Mouse (Mus musculus) CH12.LX (cell line): Measurements from ENCODE around the gene Rsu1. TPM values are rescaled to one million over a fixed set of nuclear protein-coding genes. Genes with fewer than 3 reads are reported as not detected.

ENCODE experiments used
- DNase-seq: peaks from one replicate; pipeline ENCODE4 v3.0.0-alpha.2; 2013; ENCODE audit errors: extremely low read depth
- H3K27ac ChIP-seq: 2 replicates; pipeline ENCODE4 v1.5.1; 2012; ENCODE audit warnings: low read depth, mild to moderate bottlenecking, control low read depth, moderate library complexity; ENCODE audit not compliant: insufficient read depth
- H3K27me3 ChIP-seq: replicated peaks from 2 replicates; pipeline ENCODE3; 2012; ENCODE audit warnings: inconsistent platforms
- H3K36me3 ChIP-seq, 2 experiments: replicated peaks in 1 of 2; 2 replicates each; pipeline versions ENCODE3 to v1.6.1; 2012; ENCODE audit warnings: inconsistent platforms in 1 of 2, low read length in 1 of 2, mild to moderate bottlenecking in 1 of 2, mixed read lengths in 1 of 2, moderate library complexity in 1 of 2; ENCODE audit not compliant: control insufficient read depth in 1 of 2, insufficient read depth in 1 of 2
- H3K4me1 ChIP-seq, 2 experiments: 2 replicates each; pipeline ENCODE4 v1.6.1; 2012; ENCODE audit warnings: inconsistent platforms in 1 of 2, moderate library complexity in 1 of 2; ENCODE audit not compliant: insufficient read depth in 2 of 2, control insufficient read depth in 1 of 2
- H3K4me2 ChIP-seq: 2 replicates; pipeline ENCODE4 v1.6.1; 2012; ENCODE audit warnings: low read depth, mild to moderate bottlenecking, control low read depth; ENCODE audit not compliant: poor library complexity, insufficient read depth, severe bottlenecking
- H3K4me3 ChIP-seq, 3 experiments: fragments of 150-350 bp in 1 of 3; sonication (generic) in 1 of 3; replicated peaks in 1 of 3; 2 replicates each; pipeline versions ENCODE3 to v1.5.1; 2011 to 2012; ENCODE audit warnings: low read depth in 2 of 3, low read length in 2 of 3, mild to moderate bottlenecking in 2 of 3, moderate library complexity in 2 of 3, control low read depth in 1 of 3, improper control_type of control experiment in 1 of 3, inconsistent platforms in 1 of 3, mixed read lengths in 1 of 3; ENCODE audit not compliant: poor library complexity in 1 of 3
- H3K79me2 ChIP-seq: replicated peaks from 2 replicates; pipeline ENCODE4 v1.6.1; 2012; ENCODE audit warnings: mild to moderate bottlenecking, moderate library complexity; ENCODE audit not compliant: control insufficient read depth, poor library complexity, insufficient read depth, severe bottlenecking; ENCODE audit errors: extremely low read depth
- H3K9ac ChIP-seq: 2 replicates; pipeline ENCODE4 v1.6.1; 2012; ENCODE audit warnings: low read depth, mild to moderate bottlenecking, control low read depth, moderate library complexity; ENCODE audit not compliant: insufficient read depth
- H3K9me3 ChIP-seq: replicated peaks from 2 replicates; pipeline ENCODE3; 2012; ENCODE audit warnings: low read length, inconsistent platforms, mixed read lengths
- BHLHE40 ChIP-seq: IDR thresholded peaks from 2 replicates; pipeline ENCODE4 v1.6.1; 2011; ENCODE audit warnings: mild to moderate bottlenecking, low read depth, low read length, improper control_type of control experiment
- CTCF ChIP-seq, 2 experiments: IDR thresholded peaks in 1 of 2; conservative IDR thresholded peaks in 1 of 2; 2 replicates each; pipeline ENCODE4 v1.5.1; 2011 to 2012; ENCODE audit warnings: low read depth in 2 of 2, low read length in 2 of 2, improper control_type of control experiment in 1 of 2, inconsistent platforms in 1 of 2, mild to moderate bottlenecking in 1 of 2, moderate library complexity in 1 of 2
- E2F4 ChIP-seq: IDR thresholded peaks from 2 replicates; pipeline ENCODE4 v1.6.1; 2011; ENCODE audit warnings: low read depth, low read length, improper control_type of control experiment; ENCODE audit not compliant: insufficient replicate concordance
- ELF1 ChIP-seq: IDR thresholded peaks from 2 replicates; pipeline ENCODE4 v1.6.1; 2014; ENCODE audit warnings: low read depth, mild to moderate bottlenecking, inconsistent platforms, low read length, improper control_type of control experiment
- ETS1 ChIP-seq: conservative IDR thresholded peaks from 2 replicates; pipeline ENCODE4 v1.6.1; 2012; ENCODE audit warnings: low read depth, mild to moderate bottlenecking, inconsistent platforms, low read length, improper control_type of control experiment, moderate library complexity
- GABPA ChIP-seq: IDR thresholded peaks from 2 replicates; pipeline ENCODE4 v1.6.1; 2012; ENCODE audit warnings: low read depth, low read length, improper control_type of control experiment, inconsistent platforms; ENCODE audit not compliant: insufficient replicate concordance
- HCFC1 ChIP-seq: IDR thresholded peaks from 2 replicates; pipeline ENCODE4 v1.6.1; 2012; ENCODE audit warnings: low read depth, mild to moderate bottlenecking, inconsistent platforms, low read length, improper control_type of control experiment
- IRF4 ChIP-seq: IDR thresholded peaks from 2 replicates; pipeline ENCODE4 v1.6.1; 2014; ENCODE audit warnings: low read depth, mild to moderate bottlenecking, inconsistent platforms, low read length, improper control_type of control experiment
- JUN ChIP-seq: IDR thresholded peaks from 2 replicates; pipeline ENCODE4 v1.6.1; 2011; ENCODE audit warnings: low read depth, mild to moderate bottlenecking, low read length, improper control_type of control experiment, moderate library complexity; ENCODE audit not compliant: insufficient read depth
- KAT2A ChIP-seq: IDR thresholded peaks from 2 replicates; pipeline ENCODE4 v1.6.1; 2012; ENCODE audit warnings: low read length, improper control_type of control experiment, inconsistent platforms; ENCODE audit not compliant: insufficient replicate concordance
- MAFK ChIP-seq: IDR thresholded peaks from 2 replicates; pipeline ENCODE4 v1.6.1; 2011; ENCODE audit warnings: low read length, improper control_type of control experiment; ENCODE audit not compliant: insufficient replicate concordance
- MAX ChIP-seq: IDR thresholded peaks from 2 replicates; pipeline ENCODE4 v1.6.1; 2011; ENCODE audit warnings: low read length, improper control_type of control experiment
- MAZ ChIP-seq: IDR thresholded peaks from 2 replicates; pipeline ENCODE4 v1.6.1; 2012; ENCODE audit warnings: low read depth, mild to moderate bottlenecking, inconsistent platforms, low read length, improper control_type of control experiment, moderate library complexity
- MXI1 ChIP-seq: IDR thresholded peaks from 2 replicates; pipeline ENCODE4 v1.6.1; 2011; ENCODE audit warnings: mild to moderate bottlenecking, low read depth, low read length, improper control_type of control experiment
- MYC ChIP-seq: IDR thresholded peaks from 2 replicates; pipeline ENCODE4 v1.6.1; 2011; ENCODE audit warnings: low read depth, mild to moderate bottlenecking, improper control_type of control experiment, low read length
- PAX5 ChIP-seq: IDR thresholded peaks from 2 replicates; pipeline ENCODE4 v1.6.1; 2012; ENCODE audit warnings: low read length, inconsistent platforms, mixed read lengths
- POLR2A ChIP-seq: IDR thresholded peaks from 2 replicates; pipeline ENCODE4 v1.6.1; 2011; ENCODE audit warnings: low read depth, mild to moderate bottlenecking, improper control_type of control experiment, low read length
- POLR2AphosphoS2 ChIP-seq: IDR thresholded peaks from 2 replicates; pipeline ENCODE4 v1.6.1; 2011; ENCODE audit warnings: low read depth, low read length, improper control_type of control experiment
- RAD21 ChIP-seq: IDR thresholded peaks from 2 replicates; pipeline ENCODE4 v1.6.1; 2011; ENCODE audit warnings: low read depth, mild to moderate bottlenecking, low read length, improper control_type of control experiment, moderate library complexity
- SIN3A ChIP-seq: IDR thresholded peaks from 2 replicates; pipeline ENCODE4 v1.6.1; 2012; ENCODE audit warnings: low read length, improper control_type of control experiment, inconsistent platforms
- SMC3 ChIP-seq: IDR thresholded peaks from 2 replicates; pipeline ENCODE4 v1.6.1; 2011; ENCODE audit warnings: low read depth, low read length, improper control_type of control experiment
- TBP ChIP-seq: conservative IDR thresholded peaks from 2 replicates; pipeline ENCODE4 v1.6.1; 2011; ENCODE audit warnings: low read depth, low read length, improper control_type of control experiment
- TCF12 ChIP-seq: IDR thresholded peaks from 2 replicates; pipeline ENCODE4 v1.6.1; 2014; ENCODE audit warnings: low read depth, mild to moderate bottlenecking, inconsistent platforms, low read length, improper control_type of control experiment
- UBTF ChIP-seq: IDR thresholded peaks from 2 replicates; pipeline ENCODE4 v1.6.1; 2012; ENCODE audit warnings: low read depth, mild to moderate bottlenecking, inconsistent platforms, low read length, improper control_type of control experiment, moderate library complexity
- USF2 ChIP-seq: conservative IDR thresholded peaks from 2 replicates; pipeline ENCODE4 v1.6.1; 2011; ENCODE audit warnings: low read depth, low read length, improper control_type of control experiment
- ZC3H11A ChIP-seq: IDR thresholded peaks from 2 replicates; pipeline ENCODE4 v1.6.1; 2012; ENCODE audit warnings: low read depth, mild to moderate bottlenecking, inconsistent platforms, low read length, improper control_type of control experiment
- ZKSCAN1 ChIP-seq: IDR thresholded peaks from 2 replicates; pipeline ENCODE4 v1.6.1; 2012; ENCODE audit warnings: low read depth, inconsistent platforms, low read length, improper control_type of control experiment, borderline replicate concordance
- dilution Hi-C: fragments of 300-500 bp; cut with MboI; formaldehyde crosslinking; loops from 2 replicates; pipeline ENCODE4 v1.14.3; 2020; ENCODE audit warnings: low sequenced_read_pairs; ENCODE audit not compliant: extremely low pct_unique_long_range_greater_than_20kb, extremely low pct_ligation_motif_present
- in situ Hi-C: fragments of 300-500 bp; cut with MboI; formaldehyde crosslinking; loops from 3 replicates; pipeline ENCODE4 v1.14.3; 2019; ENCODE audit warnings: low sequenced_read_pairs, low pct_ligation_motif_present, low pct_unique_long_range_greater_than_20kb, mixed read lengths
- polyA plus RNA-seq: library from polyadenylated mRNA; unstranded; fragments of >175 nt; gene quantifications from 2 replicates; pipeline ENCODE4 v1.2.1, GENCODE M21; 2012; ENCODE audit warnings: low read depth; ENCODE audit not compliant: insufficient read length
- total RNA-seq, 2 experiments: library from RNA; depleted of rRNA; stranded (reverse); fragments of 300-350 nt in 1 of 2; fragments of >200 nt in 1 of 2; gene quantifications; 2 replicates each; pipeline ENCODE4 v1.2.3; 2012 to 2014

Gene Rsu1
- total and polyA plus RNA-seq, 3 experiments, result 29.5 to 108 (median 86.4) TPM

DNA sequence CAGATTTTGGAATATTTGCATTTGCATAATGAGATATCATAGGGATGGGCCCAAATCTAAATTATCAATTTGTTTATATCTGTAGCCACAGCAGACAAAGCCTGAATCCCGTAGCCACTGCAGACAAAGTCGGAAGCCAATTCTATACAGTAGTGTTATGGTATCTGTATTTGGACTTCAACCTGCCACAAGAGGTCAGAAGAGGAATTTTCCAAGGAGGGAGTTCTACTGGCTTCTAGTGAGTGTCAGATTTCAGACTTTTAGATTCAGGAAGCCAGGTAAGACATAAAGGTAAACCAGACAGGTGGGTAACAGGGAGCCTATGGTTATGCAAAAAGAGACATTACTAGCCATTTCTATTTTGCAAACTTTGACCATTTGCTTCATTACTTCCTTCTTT is 64.4 kb downstream of the Rsu1 start:
- in situ Hi-C loops, result no loop called here
- Histone ChIP-seq H3K79me2 (no peaks in the 10 kb centered on the region; the same call in 1 of the 2 replicates), H3K27me3 (no peaks in the 10 kb centered on the region), H3K9ac (no peak overlapping the region), H3K4me3 (no peak overlapping the region), H3K36me3 (peaks cover 0 to 22% of the 10 kb centered on the region in 2 experiments), H3K9me3 (no peaks in the 10 kb centered on the region), H3K4me2 (no peak overlapping the region), H3K4me1 (peaks cover 0 to 2% of the 10 kb centered on the region in 2 experiments; a peak in 1 of 4 replicates), H3K27ac (no peak overlapping the region)
- no peak for DNase-seq
- dilution Hi-C loops, result no loop called here
- no peak for TF ChIP-seq MAX
- peak in 1 of 2 experiments; percentile 25; a peak in 1 of 4 replicates for TF ChIP-seq CTCF (conservative IDR thresholded peaks at IDR 0.05 in 1 of 2, IDR thresholded peaks at IDR 0.05 in 1 of 2; ENCODE audit: low read depth in 2 of 2, low read length in 2 of 2)
- peak; percentile 29 for TF ChIP-seq SMC3
- no peak for TF ChIP-seq UBTF
- TF ChIP-seq RAD21, result peak; percentile 7
- TF ChIP-seq PAX5, result no peak
- TF ChIP-seq USF2, result no peak
- TF ChIP-seq GABPA, result no peak

DNA sequence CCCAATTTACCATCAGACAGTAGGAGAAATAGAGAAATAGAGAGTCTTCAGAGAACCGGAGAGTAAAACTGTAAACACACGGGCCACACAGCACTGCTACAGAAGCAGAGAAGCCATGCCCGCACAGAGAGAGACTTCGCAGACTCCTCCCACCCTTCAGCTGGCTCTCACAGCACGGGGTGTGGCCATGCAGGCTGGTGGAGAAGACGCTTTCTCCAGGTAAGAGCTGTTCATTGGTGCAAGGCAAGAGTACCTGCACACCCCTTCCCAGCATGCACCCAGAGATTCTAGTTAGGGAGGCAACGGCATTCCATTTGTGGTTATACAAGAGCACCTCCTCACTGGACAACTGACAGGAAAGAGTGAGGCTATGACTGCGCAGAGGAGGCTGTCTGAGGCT is 64.8 kb downstream of the Rsu1 start:
- Histone ChIP-seq H3K36me3 (peaks cover 0 to 26% of the 10 kb centered on the region in 2 experiments), H3K9me3 (no peaks in the 10 kb centered on the region), H3K79me2 (no peaks in the 10 kb centered on the region; the same call in 1 of the 2 replicates), H3K9ac (no peak overlapping the region), H3K4me1 (peaks cover 0 to 2% of the 10 kb centered on the region in 2 experiments; a peak in 1 of 4 replicates), H3K27ac (no peak overlapping the region), H3K27me3 (no peaks in the 10 kb centered on the region), H3K4me2 (no peak overlapping the region), H3K4me3 (no peak overlapping the region)
- in situ Hi-C loops (no loop called here), dilution Hi-C loops (no loop called here)
- TF ChIP-seq IRF4, result no peak
- TF ChIP-seq ELF1, result no peak
- TF ChIP-seq MXI1, result no peak
- no peak for TF ChIP-seq KAT2A
- no peak for DNase-seq

DNA sequence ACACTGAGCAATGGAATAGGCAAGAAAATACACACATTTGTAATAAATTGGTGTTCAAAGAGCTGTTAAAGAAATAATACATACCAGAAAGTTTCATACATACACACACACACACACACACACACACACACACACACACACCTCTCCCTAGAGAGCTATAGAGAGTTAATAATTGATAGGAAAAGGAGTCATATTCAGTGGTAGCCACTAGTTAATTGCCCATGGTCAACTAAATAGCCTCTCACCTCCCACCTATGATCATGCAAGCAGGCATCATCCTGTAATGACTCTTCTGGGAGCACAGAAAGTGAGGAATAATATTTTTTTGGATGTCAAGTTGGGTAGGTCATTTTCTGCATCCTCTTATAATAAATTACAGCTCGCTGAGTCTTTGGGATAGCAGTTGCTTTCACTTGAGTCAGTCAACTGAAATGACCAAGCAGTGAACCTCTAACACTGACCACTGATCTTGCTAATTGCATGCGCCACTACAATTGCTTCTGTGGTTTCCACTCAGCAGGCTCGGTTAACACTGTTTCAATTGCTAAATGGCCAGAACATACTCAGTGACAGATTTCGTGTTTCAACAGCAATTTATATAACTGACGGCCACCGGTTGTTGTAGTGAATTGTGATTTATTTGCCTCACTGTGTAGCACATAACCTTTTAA is 68.3 kb downstream of the Rsu1 start:
- dilution Hi-C loops, result no loop called here
- no peaks in the 10 kb centered on the region for H3K9me3 ChIP-seq
- in situ Hi-C loops, result no loop called here
- H3K4me3 ChIP-seq, result no peak overlapping the region
- H3K4me1 ChIP-seq, result no peaks in the 10 kb centered on the region
- no peak overlapping the region for H3K4me2 ChIP-seq
- H3K36me3 ChIP-seq, result peaks cover 0 to 31% of the 10 kb centered on the region in 2 experiments
- no peak overlapping the region for H3K27ac ChIP-seq
- H3K79me2 ChIP-seq, result no peaks in the 10 kb centered on the region
- no peak for DNase-seq
- H3K27me3 ChIP-seq, result no peaks in the 10 kb centered on the region
- H3K9ac ChIP-seq, result no peak overlapping the region
- TF ChIP-seq KAT2A, result no peak
- TF ChIP-seq MYC, result no peak
- TF ChIP-seq ZC3H11A, result no peak
- no peak for TF ChIP-seq ELF1
- no peak for TF ChIP-seq SIN3A
- TF ChIP-seq BHLHE40, result no peak
- no peak for TF ChIP-seq HCFC1
- no peak for TF ChIP-seq ETS1
- no peak for TF ChIP-seq E2F4
- no peak for TF ChIP-seq ZKSCAN1
- TF ChIP-seq MAFK, result no peak
- TF ChIP-seq JUN, result no peak
- TF ChIP-seq IRF4, result no peak
- TF ChIP-seq TBP, result no peak
- TF ChIP-seq POLR2A, result no peak
- TF ChIP-seq MAZ, result no peak
- no peak for TF ChIP-seq POLR2AphosphoS2
- TF ChIP-seq TCF12, result no peak
